Mouse (Mus musculus) brain, embryonic 14.5 days (tissue): ENCODE measurements around the gene Adcy3. TPM values are rescaled to one million over a fixed set of nuclear protein-coding genes. Genes with fewer than 3 reads are reported as not detected.

Source experiments
- DNase-seq: peaks from one replicate; pipeline ENCODE4 v3.0.0-alpha.2; 2011; ENCODE audit warnings: low read depth
- CTCF ChIP-seq: fragments of 200-500 bp; IDR thresholded peaks from 2 replicates; pipeline ENCODE4 v1.5.1; 2012; ENCODE audit warnings: inconsistent platforms, mild to moderate bottlenecking, moderate library complexity, borderline replicate concordance; ENCODE audit not compliant: insufficient read depth, insufficient read length; ENCODE audit errors: extremely low read depth
- POLR2A ChIP-seq: fragments of 200-500 bp; IDR thresholded peaks from 2 replicates; pipeline ENCODE4 v1.6.1; 2012; ENCODE audit warnings: mild to moderate bottlenecking, inconsistent platforms, borderline replicate concordance; ENCODE audit not compliant: poor library complexity, insufficient read depth, insufficient read length, severe bottlenecking; ENCODE audit errors: extremely low read depth
- polyA plus RNA-seq: library from polyadenylated mRNA; depleted of rRNA; stranded (reverse); fragments of >200 nt; gene quantifications from 2 replicates; pipeline ENCODE4 v1.2.3, GENCODE M21; 2012; rRNA removed

Gene Adcy3
- polyA plus RNA-seq: 8.4 and 13.1 TPM in 2 replicates

DNA sequence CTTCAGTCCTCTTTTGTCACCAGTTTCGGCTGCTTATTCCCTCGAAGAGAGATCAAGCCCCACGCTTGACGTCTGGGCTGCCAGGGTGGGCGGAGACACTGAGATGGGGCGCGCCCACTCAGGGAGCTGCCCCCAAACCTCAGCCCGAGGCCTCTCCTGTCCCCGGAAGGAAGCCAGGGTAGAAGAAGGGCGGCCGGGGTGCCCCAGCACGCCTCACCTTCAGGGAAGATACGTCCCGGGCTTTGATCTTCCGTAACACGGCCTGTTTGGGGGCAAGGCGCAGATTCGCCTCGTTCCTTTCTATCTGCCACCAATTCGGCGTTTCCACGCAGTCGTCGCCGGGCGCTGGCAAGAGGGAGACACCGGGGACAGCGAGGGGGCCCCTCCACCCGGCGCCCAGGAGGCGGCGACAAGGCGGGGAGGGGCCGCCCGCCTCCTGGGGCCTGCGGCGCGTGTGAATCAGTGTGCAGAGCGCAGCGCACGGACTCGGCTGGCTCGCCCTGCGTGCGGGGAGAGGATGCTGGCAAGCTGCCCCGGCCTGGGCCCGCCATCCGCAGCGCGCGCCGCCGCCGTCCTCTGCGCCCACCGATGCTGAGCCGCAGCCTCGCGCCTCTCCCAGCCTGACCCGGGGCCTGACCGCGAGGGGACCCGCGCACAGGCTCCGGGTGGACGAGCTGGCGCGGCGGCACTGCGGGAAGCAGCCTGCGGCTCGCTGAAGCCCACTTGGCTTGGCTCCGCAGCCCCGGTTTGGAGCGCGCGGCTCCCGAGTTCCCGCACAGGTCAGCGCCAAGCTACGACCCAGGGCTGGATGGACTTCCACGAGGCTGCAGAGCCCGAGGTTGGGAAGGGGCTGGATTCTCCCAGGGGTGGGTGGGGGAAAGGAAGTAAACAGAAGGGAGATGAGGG is at the start of gene Adcy3:
TSS of gene Adcy3 (plus strand) at position 163 of the 906 bp plus-strand sequence.
- peak; percentile 87 for DNase-seq
- TF ChIP-seq POLR2A: peak; percentile 46; the same call in 1 of the 2 replicates
- TF ChIP-seq CTCF: no peak

- no peak for TF ChIP-seq CTCF
- no peak for TF ChIP-seq POLR2A
- no peak for DNase-seq
Measured at GRCm38 (mm10) chr12:4083441-4083840, 49.5 kb upstream of the Adcy3 start.

- DNase-seq: peak; percentile 85
- no peak for TF ChIP-seq POLR2A
- peak; percentile 90 for TF ChIP-seq CTCF
Measured at GRCm38 (mm10) chr12:4107383-4107782, 25.5 kb upstream of the Adcy3 start.

DNA sequence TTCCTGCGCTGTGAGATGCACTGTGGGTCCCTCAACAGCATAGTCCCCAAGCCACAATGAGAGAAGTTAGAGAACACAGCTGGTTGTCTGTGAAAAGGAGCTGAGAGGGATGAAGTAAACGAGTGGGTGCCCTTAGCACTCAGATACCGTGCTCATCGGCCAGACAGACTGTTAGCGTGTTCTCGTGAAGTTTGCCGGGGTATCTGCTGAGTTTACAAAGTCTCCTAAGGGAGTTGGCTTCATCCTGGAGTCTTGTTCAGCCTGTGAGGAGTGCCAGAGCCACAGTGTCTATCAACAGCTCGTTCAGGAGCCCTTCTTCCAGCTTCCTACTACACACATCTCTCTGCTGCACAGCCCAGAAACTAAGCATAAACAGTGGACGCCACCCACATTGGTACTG is 16.8 kb upstream of the Adcy3 start:
- TF ChIP-seq CTCF: no peak
- TF ChIP-seq POLR2A: no peak
- DNase-seq: no peak

- TF ChIP-seq POLR2A: no peak
- TF ChIP-seq CTCF: no peak
- no peak for DNase-seq
Measured at GRCm38 (mm10) chr12:4117136-4117535, 15.8 kb upstream of the Adcy3 start.

GRCm38 (mm10) chr12:4117579-4117978 is 15.3 kb upstream of the Adcy3 start:
- DNase-seq: no peak

DNA sequence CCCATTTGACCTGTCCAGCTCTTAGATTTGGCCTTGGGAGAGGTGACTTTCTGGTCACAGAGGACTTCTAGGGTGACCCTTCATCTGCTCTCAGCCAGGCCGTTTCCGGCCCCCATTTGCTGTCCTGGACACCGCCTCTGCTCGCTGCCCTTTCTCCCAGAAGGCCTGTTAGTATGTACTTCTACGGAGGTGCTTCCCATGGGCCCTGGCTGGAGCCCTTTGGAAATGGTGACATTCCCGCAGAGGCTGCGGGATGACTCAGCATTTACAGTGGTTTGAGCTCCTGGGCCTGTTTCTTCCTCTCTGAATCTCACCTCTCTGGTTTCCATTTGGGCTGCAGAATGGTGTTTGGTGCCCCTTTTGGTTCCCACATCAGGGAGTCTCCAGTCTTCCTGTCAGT is 5.6 kb upstream of the Adcy3 start:
- TF ChIP-seq POLR2A: no peak
- TF ChIP-seq CTCF: no peak

More at GRCm38 (mm10) chr12:4117579-4117978, 15.3 kb upstream of the Adcy3 start:
- TF ChIP-seq CTCF (no peak), POLR2A (no peak)

GRCm38 (mm10) chr12:4133847-4134212 is 927 bp downstream of the Adcy3 start:
- TF ChIP-seq POLR2A (no peak), CTCF (no peak)

More for the DNA sequence above, 5.6 kb upstream of the Adcy3 start:
- DNase-seq: no peak

DNA sequence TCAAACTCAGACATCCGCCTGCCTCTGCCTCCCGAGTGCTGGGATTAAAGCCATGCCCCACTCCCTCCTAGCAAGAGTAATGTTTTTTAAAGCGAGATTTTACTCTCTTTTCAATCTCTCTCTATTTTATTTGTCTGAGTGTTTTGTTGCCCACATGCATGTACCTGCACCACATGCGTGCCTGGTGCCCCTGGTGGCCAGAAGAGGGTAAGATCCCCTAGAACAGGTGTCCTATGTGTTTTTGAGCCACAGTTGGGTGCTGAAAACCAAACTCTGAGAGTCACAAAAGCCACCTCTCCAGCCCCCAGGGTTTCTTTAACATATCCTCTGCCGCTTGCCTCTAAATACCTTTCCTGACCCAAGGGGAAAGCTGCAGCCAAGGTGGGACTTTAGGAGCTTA is 10.3 kb downstream of the Adcy3 start:
- DNase-seq: no peak
- TF ChIP-seq POLR2A (no peak), CTCF (peak; percentile 34; the same call in 1 of the 2 replicates)

More at GRCm38 (mm10) chr12:4133847-4134212, 927 bp downstream of the Adcy3 start:
- DNase-seq: no peak

GRCm38 (mm10) chr12:4150936-4151335 is 18.0 kb downstream of the Adcy3 start:
- no peak for DNase-seq
- TF ChIP-seq CTCF (no peak), POLR2A (no peak)

DNA sequence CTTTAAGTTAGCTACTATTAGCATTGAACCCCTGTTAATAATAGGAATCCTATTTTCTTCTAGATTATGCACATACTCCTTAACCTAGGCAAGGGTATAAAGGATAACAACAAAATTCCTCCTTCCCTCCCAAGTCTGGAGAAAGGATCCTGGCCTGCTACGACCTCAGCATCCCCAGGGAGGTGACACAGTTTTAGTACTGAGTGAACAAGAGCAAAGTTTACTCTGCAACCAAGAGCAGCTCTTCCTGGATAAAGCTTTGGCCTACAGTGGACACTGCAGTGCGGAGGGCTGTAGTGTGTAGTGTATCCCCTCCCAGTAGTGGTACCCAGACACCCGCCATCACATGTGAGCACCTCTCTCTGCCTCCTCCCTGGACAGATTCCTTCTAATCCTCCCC is 19.1 kb downstream of the Adcy3 start:
- TF ChIP-seq CTCF (no peak), POLR2A (no peak)

DNA sequence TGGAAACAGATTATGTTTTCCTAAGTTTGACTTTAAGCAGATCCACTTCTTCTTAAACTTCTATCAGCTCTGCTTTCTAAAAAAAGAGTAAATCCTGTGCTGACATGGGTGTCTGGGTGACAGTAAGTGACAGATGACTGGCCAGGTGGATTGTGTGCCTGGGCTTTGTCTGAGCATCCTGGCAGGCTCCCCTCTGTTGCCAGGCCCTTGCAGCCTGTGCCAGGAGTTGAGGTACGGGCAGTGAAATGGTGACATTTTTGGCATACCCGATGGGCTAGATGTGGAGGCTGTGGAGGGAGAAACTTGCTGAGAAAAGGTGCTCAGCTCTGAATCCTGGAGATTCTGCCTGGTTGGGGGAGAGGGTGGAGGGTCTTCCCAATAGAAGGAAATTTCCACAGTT is 24.6 kb downstream of the Adcy3 start:
- no peak for DNase-seq
- no peak for TF ChIP-seq POLR2A
- no peak for TF ChIP-seq CTCF

More for the DNA sequence above, 19.1 kb downstream of the Adcy3 start:
- DNase-seq: no peak

- TF ChIP-seq CTCF (no peak), POLR2A (no peak)
- DNase-seq: no peak
Measured at GRCm38 (mm10) chr12:4158179-4158578, 25.3 kb downstream of the Adcy3 start.
